Mouse (Mus musculus) thymus, adult 2 months (tissue): ENCODE results near the gene Ror1.

Experiments
- CTCF ChIP-seq: fragments of 200-500 bp; IDR thresholded peaks from 2 replicates; pipeline ENCODE4 v1.5.1; 2012; ENCODE audit warnings: mild to moderate bottlenecking, control low read depth, low read length, moderate library complexity, borderline replicate concordance; ENCODE audit not compliant: control insufficient read depth, poor library complexity, insufficient read depth; ENCODE audit errors: extremely low read depth
- POLR2A ChIP-seq: fragments of 200-500 bp; IDR thresholded peaks from 2 replicates; pipeline ENCODE4 v1.6.1; 2012; ENCODE audit warnings: mild to moderate bottlenecking, low read length, control low read depth, moderate library complexity; ENCODE audit not compliant: control insufficient read depth, poor library complexity, insufficient read depth; ENCODE audit errors: extremely low read depth

GRCm38 (mm10) chr4:100298566-100298965 lies 203.0 kb downstream of the Ror1 start:
- TF ChIP-seq CTCF (no peak), POLR2A (no peak)
